ENCODE assay signal across 21 mouse cellular contexts in genomic region chr7:96708071-96708470, GRCm38 (mm10).
A peak's percentile ranks its signal among the peaks of the same experiment; 100 is the strongest.
DNase-seq lines count a peak whose midpoint lies in the region; ATAC-seq and TF ChIP-seq lines count a peak whose summit lies in the region.
"Had no signal": no experiment of that assay in that cellular context is flagged by ENCODE, and none has a peak within 500 bp of the region (broad histone marks: within the 10 kb centered on the region; RNA-seq: fewer than 3 reads in every experiment).

No protein-coding gene starts in this region.

- DNase-seq in layer of hippocampus, adult 2 months (ENCODE audit: low spot score in 2 of 2): no peak
- DNase-seq in layer of hippocampus, postnatal 36 days: no peak
- peak; percentile 27 to 40 for DNase-seq in urinary bladder, postnatal 36 days (ENCODE audit: low spot score in 2 of 2)
- DNase-seq in urinary bladder, postnatal 10 days (ENCODE audit: low spot score): no peak
- peak; percentile 38 for DNase-seq in fibroblast of lung, adult 2 months (ENCODE audit: low read depth)
- DNase-seq in lung, adult 2 months: no peak
- DNase-seq: cerebellum, adult 9-10 months; gastrocnemius, adult 2 months; heart, postnatal 14 days; kidney, adult 18-20 months; kidney, postnatal 14 days; lung, postnatal 10 days; midbrain, embryonic 14.5 days; thymus, postnatal 36 days had no signal

- 81% methylated on average over 5 of the region's 5 CpGs for WGBS in kidney, embryonic 16.5 days
- 60% methylated on average over 5 of the region's 5 CpGs for WGBS in lung, adult 2 months

- no peak overlapping the region for H3K4me2 ChIP-seq in kidney, embryonic 16.5 days (replicated peaks; ENCODE audit: low read depth, low read length)
- H3K4me2 ChIP-seq: heart, embryonic 12.5 days; hindbrain, embryonic 12.5 days had no signal

- H3K27ac ChIP-seq in layer of hippocampus, adult 2 months: peak overlapping the region; percentile 56; the same call in 1 of the 2 replicates
- H3K27ac ChIP-seq in kidney, embryonic 16.5 days (ENCODE audit: low read length): no peak overlapping the region
- H3K27ac ChIP-seq: gastrocnemius, adult 2 months; hindbrain, embryonic 12.5 days had no signal

- no peak overlapping the region for H3K4me3 ChIP-seq in layer of hippocampus, adult 2 months
- no peak overlapping the region for H3K4me3 ChIP-seq in kidney, embryonic 16.5 days (ENCODE audit: low read length)
- H3K4me3 ChIP-seq in lung, adult 2 months (replicated peaks; ENCODE audit: extremely low read depth, low read depth, low read length): no peak overlapping the region
- H3K4me3 ChIP-seq: gastrocnemius, adult 2 months; heart, embryonic 12.5 days; hindbrain, embryonic 12.5 days; megakaryocyte, embryonic 14.5 days; myocyte had no signal

- H3K36me3 ChIP-seq in kidney, embryonic 16.5 days (ENCODE audit: insufficient read depth, low read length): peaks cover 6% of the 10 kb centered on the region; the same call in 1 of the 2 replicates
- H3K36me3 ChIP-seq: heart, embryonic 12.5 days had no signal

- no peak for ATAC-seq in kidney, embryonic 16.5 days (ENCODE audit: low FRiP score, low TSS enrichment)
- ATAC-seq: activated CD4-positive, CD25-positive, alpha-beta regulatory T cell, adult 4 months; forebrain, embryonic 14.5 days had no signal

- H3K9ac ChIP-seq in kidney, embryonic 16.5 days (replicated peaks; ENCODE audit: low read length): no peak overlapping the region
- H3K9ac ChIP-seq: heart, embryonic 12.5 days; hindbrain, embryonic 12.5 days had no signal

- H3K9me3 ChIP-seq in kidney, embryonic 16.5 days (ENCODE audit: low read length): no peaks in the 10 kb centered on the region
- H3K9me3 ChIP-seq: heart, embryonic 12.5 days; hindbrain, embryonic 12.5 days; megakaryocyte, embryonic 14.5 days had no signal

- H3K27me3 ChIP-seq in kidney, embryonic 16.5 days (ENCODE audit: insufficient read depth, low read length): no peaks in the 10 kb centered on the region

- TF ChIP-seq POLR2A in lung, adult 2 months (IDR thresholded peaks at IDR 0.05; ENCODE audit: borderline replicate concordance, extremely low read depth, low read depth, low read length): no peak

- TF ChIP-seq CTCF in layer of hippocampus, adult 2 months (conservative IDR thresholded peaks at IDR 0.05): no peak
- TF ChIP-seq CTCF in lung, adult 2 months (IDR thresholded peaks at IDR 0.05; ENCODE audit: insufficient read depth, low read length): no peak

- H3K4me1 ChIP-seq in kidney, embryonic 16.5 days (ENCODE audit: insufficient read depth, low read length): no peaks in the 10 kb centered on the region
- H3K4me1 ChIP-seq in lung, adult 2 months (ENCODE audit: control insufficient read depth, insufficient read depth, low read length): no peaks in the 10 kb centered on the region
- H3K4me1 ChIP-seq: heart, embryonic 12.5 days; hindbrain, embryonic 12.5 days had no signal

Comparison
In these comparisons a context has a peak if more than half of its experiments do, and no peak if none do; other contexts are left out.
1. DNase-seq: peak in urinary bladder, postnatal 36 days (2 of 2) and fibroblast of lung, adult 2 months (single experiment); none in layer of hippocampus, adult 2 months (0 of 2), layer of hippocampus, postnatal 36 days (0 of 2), urinary bladder, postnatal 10 days (single experiment) and lung, adult 2 months (single experiment).